Mouse (Mus musculus): Measurements from ENCODE around the gene Scg3.

DNA sequence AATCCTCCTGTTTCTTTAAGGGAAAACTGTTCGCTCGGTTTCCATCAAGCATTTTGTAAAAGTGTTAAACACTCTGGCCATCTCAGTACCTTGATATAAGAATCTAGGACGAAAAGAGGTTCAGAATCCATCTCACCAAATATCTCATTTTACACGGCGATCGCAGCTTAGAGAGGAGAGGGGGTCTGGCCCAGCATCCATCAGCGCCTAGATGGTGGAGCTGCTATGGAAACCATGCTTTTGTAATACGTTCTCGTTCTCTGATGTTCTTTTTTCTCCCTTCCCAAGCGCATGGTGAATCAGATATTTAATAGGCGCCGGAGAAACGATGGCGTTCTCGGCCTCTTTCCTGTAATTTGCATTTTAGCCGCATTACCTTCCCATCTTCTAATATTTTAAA, 73.9 kb downstream of the Scg3 start:
- TF ChIP-seq CTCF (IDR thresholded peaks at IDR 0.05) (no peak), EP300 (IDR thresholded peaks at IDR 0.05) (no peak)
